Mouse (Mus musculus): ENCODE data around the gene Selenos.

Selenos gene

DNA sequence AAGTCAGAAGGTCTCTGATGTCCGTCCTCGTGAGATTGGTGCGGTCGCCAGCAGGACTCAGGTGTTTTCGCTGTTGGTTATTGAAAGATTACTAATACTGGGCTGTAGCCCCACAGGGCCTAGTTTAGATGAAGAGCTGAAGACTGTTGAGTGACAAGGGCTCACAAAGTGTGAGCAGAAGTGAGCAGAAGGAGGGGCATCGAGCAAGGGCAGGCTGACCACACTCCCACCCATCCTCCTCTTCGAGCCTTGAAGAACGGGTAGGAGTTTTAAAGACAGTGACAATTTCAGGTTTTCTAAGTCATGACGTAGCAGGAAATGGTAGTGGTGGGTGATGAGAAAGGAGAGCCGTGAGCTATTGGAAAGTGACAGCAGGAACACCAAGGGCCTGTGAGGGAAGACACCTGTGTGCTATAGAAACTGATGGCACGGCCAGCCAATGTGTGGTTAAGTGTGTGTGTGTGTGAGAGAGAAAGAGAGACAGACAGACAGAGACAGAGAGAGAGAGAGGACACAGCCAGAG is 36.4 kb downstream of the Selenos start:
- in situ Hi-C loops (cut with MboI): no loop called here

DNA sequence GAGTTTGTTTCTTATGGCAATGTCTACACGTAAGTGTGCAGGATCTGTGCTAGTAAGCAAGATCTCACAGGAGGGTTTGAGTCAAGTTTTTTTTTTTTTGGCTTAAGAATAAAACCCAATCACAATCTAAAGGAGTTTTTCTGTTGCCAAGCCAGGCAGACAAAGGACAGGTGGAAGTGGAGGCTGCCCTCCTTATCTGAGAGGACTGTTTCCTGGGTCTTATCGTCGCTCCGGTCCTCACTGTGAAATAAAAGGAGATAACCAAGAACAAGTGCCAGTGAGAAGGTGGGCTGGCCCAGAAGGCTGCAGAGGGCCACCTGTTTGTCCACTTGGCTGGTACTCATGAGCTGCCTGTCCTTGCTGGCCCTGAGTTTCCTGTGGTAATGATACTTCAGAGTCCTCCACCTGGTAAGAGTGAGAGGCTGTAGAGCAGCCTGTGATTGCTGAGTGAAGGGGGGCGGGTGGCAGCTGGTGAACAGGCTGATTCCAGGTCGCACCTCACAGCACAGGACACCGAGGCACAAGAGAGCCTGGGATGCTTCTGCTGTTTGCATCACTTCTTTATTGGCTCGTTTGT is 37.5 kb downstream of the Selenos start:
- in situ Hi-C loops (cut with MboI): no loop called here

GRCm38 (mm10) chr7:66118046-66118445 is 38.6 kb downstream of the Selenos start:
- in situ Hi-C loops (cut with MboI): no loop called here

GRCm38 (mm10) chr7:66118796-66119195 is 39.3 kb downstream of the Selenos start:
- in situ Hi-C loops (cut with MboI): no loop called here

DNA sequence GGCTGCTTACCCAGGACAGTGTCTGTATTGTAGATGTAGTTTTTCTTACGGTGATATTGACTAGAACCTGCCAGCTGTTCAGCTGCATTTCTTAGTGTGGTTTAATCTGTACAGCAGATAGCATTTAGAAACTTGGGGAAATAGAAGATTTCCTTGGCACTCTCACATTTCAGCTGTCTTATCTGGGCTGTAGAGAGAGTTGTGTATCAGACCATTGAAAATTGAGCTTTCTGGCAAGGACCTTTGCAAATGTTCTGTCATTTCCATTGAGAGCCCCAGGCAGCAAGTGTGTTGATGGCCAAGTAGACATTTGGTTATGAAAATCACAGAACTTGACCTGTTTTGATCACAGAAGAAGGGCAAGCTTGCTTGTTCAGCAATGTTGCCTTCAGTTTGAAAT is 40.7 kb downstream of the Selenos start:
- in situ Hi-C loops (cut with MboI): no loop called here

DNA sequence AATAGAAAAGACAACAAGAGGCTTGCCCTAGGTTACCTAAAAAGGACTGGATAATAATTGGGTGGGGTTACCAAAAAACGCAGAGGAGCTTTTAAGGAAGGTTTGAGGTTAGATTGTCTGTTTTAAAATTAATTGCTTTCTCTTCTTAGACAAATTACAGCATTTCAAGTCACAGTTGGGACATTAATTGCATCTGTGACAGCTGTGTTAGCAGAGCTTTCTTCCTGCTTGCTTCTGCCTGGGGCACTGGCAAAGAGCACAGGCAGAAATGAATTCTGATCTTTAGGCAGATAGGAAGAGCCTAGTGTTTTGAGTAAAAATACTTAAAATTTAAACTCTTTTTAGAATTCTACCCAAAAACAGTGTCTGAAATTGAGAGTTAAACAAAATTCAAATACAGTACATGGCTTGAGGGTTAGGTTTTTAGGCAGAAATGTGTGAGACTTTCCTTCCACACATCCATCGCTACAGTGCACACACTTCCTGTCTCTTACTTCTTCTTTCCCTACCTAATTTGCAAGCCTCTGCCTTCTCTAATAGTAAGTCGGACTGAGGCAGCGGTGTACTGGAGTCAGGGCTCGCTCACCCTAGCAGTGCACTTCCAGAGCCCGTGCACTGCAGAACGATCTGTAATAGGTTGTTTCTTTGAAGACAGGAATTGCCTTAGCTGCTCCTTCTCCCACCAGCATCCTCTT is 41.4 kb downstream of the Selenos start:
- in situ Hi-C loops (cut with MboI): no loop called here

GRCm38 (mm10) chr7:66124551-66124968 is 45.1 kb downstream of the Selenos start:
- in situ Hi-C loops (cut with MboI): no loop called here

GRCm38 (mm10) chr7:66125368-66125767 is 45.9 kb downstream of the Selenos start:
- in situ Hi-C loops (cut with MboI): no loop called here

GRCm38 (mm10) chr7:66127951-66128645 is 48.6 kb downstream of the Selenos start:
- in situ Hi-C loops (cut with MboI): no loop called here

DNA sequence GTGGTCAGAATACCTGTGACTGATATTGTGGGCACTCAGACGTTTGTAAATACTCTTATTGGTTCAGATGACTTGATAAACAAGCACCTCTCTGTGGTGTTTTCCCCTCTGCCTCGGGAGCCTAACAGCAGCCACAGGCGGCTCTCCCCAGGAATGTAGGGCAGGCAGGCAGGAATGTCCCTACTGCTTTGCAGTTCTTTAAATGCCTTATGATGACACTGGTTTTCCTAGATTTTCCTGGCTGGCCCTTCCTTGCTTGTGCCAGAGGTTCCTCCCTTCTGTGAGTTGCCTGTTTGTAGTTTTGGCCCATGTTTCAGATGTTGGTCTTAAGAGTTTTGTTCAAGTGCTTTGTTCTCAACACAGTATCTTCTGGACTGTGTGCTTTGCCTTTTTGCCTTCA is 49.4 kb downstream of the Selenos start:
- in situ Hi-C loops (cut with MboI): no loop called here

DNA sequence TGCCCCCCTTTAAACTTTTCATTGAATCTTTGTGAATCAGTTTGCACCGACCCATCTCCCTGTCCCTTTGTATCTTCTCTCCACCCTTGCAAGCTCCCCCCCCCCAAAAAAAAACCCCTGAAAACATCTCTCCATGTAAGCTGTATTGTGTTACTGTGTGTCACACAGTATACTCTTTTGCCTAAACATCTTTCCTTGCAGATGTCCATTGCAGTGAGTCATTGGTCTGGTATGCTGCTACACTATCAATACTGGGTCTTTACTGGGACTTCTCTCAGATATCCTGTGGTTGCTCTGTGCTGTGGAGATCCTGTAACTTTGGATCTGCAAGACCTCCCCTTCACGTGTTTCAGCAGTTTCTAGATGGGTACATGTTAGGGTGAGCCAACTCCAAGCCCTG is 50.8 kb downstream of the Selenos start:
- in situ Hi-C loops (cut with MboI): no loop called here

DNA sequence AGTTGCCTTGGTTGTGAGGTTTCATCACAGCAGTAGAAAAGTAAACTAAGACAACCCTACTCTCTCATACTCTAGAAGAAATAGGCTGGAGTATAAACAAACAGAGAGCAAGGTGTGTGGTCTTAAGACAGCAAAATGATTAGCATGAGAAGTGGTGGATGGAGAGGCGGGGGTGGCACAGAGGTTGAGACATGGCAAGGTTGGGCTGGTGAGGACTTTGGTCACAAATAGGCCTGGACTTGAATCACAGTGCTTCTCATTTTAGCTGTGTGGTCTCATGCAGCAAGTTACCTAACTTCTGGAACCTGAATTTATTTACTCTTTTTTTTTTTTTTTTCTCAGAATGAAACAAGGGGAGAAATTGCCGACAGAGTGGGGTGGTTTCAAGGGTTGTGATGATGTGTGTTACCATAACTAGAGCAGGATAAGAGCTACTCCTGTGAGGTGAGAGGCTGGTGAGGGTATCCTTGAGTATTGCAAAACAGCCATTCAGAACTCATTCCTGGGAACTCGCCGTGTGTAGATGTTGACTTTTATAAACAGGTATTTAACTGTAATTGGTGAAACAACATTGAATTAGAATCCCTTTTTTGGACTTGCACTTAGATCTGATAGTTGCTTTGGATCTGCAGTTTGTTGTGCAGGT is 52.5 kb downstream of the Selenos start:
- in situ Hi-C loops (cut with MboI): no loop called here

DNA sequence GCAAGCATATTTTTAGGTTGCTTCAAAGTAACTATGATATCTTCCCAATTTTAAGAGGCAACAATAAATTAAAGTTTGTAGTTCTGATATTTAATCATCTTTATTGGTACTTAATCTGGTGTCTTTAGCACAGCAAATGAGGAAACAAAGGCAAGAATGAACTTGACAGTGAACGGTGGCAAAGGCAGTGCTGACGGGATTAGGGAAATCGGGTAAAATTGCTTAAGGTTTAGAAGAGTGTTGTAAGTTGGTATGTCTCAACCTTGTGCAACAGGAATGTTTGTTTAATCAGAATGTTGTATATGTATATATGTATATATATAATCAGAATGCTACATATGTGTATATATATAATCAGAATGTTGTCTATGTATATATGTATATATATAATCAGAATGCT is 54.7 kb downstream of the Selenos start:
- in situ Hi-C loops (cut with MboI): no loop called here

- in situ Hi-C loops (cut with MboI): no loop called here
Measured at GRCm38 (mm10) chr7:66135644-66136043, 56.2 kb downstream of the Selenos start.

GRCm38 (mm10) chr7:66136187-66136586 is 56.7 kb downstream of the Selenos start:
- in situ Hi-C loops (cut with MboI): no loop called here

DNA sequence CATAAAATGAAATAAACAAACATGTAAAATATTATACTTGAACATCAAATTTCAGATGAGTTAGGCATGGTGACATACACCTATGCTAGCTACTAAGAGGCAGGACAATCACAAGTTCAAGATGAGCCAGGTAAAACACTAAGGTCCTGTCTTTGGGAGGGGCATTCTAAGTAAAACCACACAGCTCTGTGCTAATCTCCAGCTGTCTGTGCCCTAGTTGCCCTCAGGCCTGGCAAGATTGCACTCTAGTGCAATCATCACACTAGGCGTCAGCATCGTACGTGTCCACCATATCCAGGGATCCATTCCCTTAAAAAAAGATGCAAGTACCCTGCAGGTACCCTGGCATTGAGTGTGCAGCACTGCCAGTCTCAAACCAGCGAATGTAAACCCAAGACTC is 57.9 kb downstream of the Selenos start:
- in situ Hi-C loops (cut with MboI): no loop called here

DNA sequence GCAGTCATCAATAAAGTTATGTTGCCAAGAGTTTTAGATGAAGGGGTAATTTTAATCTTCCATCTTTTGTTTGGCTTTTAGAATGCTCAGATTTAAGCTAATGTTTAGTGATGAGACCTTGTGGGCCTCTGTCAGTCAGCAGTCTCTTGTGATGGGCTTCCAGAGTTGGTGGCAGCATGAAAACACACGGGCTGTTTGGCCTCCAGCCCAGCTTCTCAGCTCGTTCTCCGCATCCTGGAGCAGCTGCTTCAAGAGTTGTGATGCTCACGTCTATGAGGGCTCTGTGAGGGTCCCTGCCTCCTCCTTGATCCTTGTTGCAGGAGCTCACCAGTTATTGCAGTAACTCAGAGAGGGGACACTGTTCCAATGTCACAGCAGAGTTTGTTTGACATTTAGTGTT is 58.9 kb downstream of the Selenos start:
- in situ Hi-C loops (cut with MboI): no loop called here

GRCm38 (mm10) chr7:66138878-66139277 is 59.4 kb downstream of the Selenos start:
- in situ Hi-C loops (cut with MboI): no loop called here

All from mature B cell (primary cell).